Mouse (Mus musculus) cerebellum, postnatal 36 days (tissue): ENCODE measurements around the gene Gm49510.

Experiments
- DNase-seq, 2 experiments: peaks; one replicate each; pipeline ENCODE4 v3.0.0; 2021 to 2022; ENCODE audit warnings: mixed read lengths in 2 of 2

Gm49510 gene

GRCm38 (mm10) chr15:78916052-78916826, 16.8 kb downstream of the Gm49510 start:
- DNase-seq = peak; percentile 63 to 68

- DNase-seq = no peak
Observed at GRCm38 (mm10) chr15:78918126-78918525, 18.7 kb downstream of the Gm49510 start.

GRCm38 (mm10) chr15:78919914-78920313, 20.4 kb downstream of the Gm49510 start:
- DNase-seq = no peak

GRCm38 (mm10) chr15:78922700-78923099, 23.2 kb downstream of the Gm49510 start:
- no peak for DNase-seq

GRCm38 (mm10) chr15:78923585-78923984, 24.1 kb downstream of the Gm49510 start:
- no peak for DNase-seq

- DNase-seq = no peak
Observed at GRCm38 (mm10) chr15:78925129-78925528, 25.7 kb downstream of the Gm49510 start.

GRCm38 (mm10) chr15:78926021-78926919, 26.8 kb downstream of the Gm49510 start, which contains the start of gene Lgals1:
Gene Lgals1, plus strand, starts transcription at chr15:78926725.
- DNase-seq = peak; percentile 78 to 80

- DNase-seq = peak in 1 of 2 experiments; percentile 49
Observed at GRCm38 (mm10) chr15:78927021-78927787, 27.7 kb downstream of the Gm49510 start.

GRCm38 (mm10) chr15:78927788-78928457, 28.5 kb downstream of the Gm49510 start:
- no peak for DNase-seq

- DNase-seq = no peak
Observed at GRCm38 (mm10) chr15:78928539-78928938, 29.1 kb downstream of the Gm49510 start.

- no peak for DNase-seq
Observed at GRCm38 (mm10) chr15:78930192-78930706, 30.8 kb downstream of the Gm49510 start.

GRCm38 (mm10) chr15:78930801-78931426, 31.4 kb downstream of the Gm49510 start:
- no peak for DNase-seq

GRCm38 (mm10) chr15:78931577-78931976, 32.1 kb downstream of the Gm49510 start:
- DNase-seq = peak in 1 of 2 experiments; percentile 38

- DNase-seq = peak; percentile 82 to 91
Observed at GRCm38 (mm10) chr15:78934784-78935320, 35.4 kb downstream of the Gm49510 start, which contains the start of gene Nol12. Gene Nol12, plus strand, starts transcription at chr15:78934933.

- DNase-seq = no peak
Observed at GRCm38 (mm10) chr15:78936403-78936802, 36.9 kb downstream of the Gm49510 start.

GRCm38 (mm10) chr15:78937311-78937710, 37.8 kb downstream of the Gm49510 start:
- no peak for DNase-seq

- no peak for DNase-seq
Observed at GRCm38 (mm10) chr15:78937963-78938362, 38.5 kb downstream of the Gm49510 start.

- DNase-seq = no peak
Observed at GRCm38 (mm10) chr15:78940325-78940724, 40.9 kb downstream of the Gm49510 start.

- DNase-seq = peak; percentile 89 to 91
Observed at GRCm38 (mm10) chr15:78942663-78943062, 43.2 kb downstream of the Gm49510 start.

- DNase-seq = no peak
Observed at GRCm38 (mm10) chr15:78946232-78946631, 46.8 kb downstream of the Gm49510 start.

GRCm38 (mm10) chr15:78947657-78948056, 48.2 kb downstream of the Gm49510 start, which contains the start of gene Triobp:
Gene Triobp, plus strand, starts transcription at chr15:78947724.
- DNase-seq = peak; percentile 86 to 90
